24 mouse cellular contexts compared by ENCODE assay signal in the genomic region with DNA sequence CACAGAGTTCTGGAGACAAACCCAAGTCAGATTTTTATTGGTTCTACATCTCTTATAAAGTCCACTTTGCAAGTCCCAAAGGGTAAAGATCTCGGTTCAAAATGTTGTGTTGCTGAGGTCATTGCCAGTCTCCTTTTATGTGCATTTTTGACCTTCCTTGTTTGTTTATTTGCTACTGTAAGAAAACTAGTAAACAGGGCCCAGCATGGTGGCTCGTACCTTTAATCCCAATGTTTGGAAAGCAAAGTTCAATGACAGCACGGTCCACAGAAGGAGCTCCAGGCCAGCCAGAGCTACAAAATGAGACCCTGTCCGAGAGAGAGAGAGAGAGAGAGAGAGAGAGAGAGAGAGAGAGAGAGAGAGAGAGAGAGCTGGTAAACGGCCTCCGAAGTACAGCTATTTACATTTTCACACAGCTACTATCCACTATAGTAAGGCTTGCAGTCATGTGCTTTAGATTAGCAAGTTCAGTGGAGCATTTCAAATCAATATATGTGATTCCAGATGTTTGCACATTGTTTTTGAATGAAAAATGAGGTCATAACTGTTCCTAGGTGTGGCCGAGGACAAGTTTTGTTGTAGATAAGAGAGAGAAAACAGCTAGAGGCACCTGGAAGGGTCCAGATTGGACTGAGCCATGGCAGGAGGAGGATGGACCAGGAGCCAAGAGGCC. TPM values are rescaled to one million over a fixed set of nuclear protein-coding genes. Genes with fewer than 3 reads are reported as not detected.
A peak's percentile ranks its signal among the peaks of the same experiment; 100 is the strongest.
DNase-seq lines count a peak whose midpoint lies in the region; ATAC-seq lines count a peak whose summit lies in the region.
"Had no signal": no experiment of that assay in that cellular context is flagged by ENCODE, and none has a peak within 500 bp of the region (broad histone marks: within the 10 kb centered on the region; RNA-seq: fewer than 3 reads in every experiment).

No protein-coding gene starts in this region.

- DNase-seq in limb, embryonic 10.5 days (ENCODE audit: low spot score): no peak
- DNase-seq in ovary, postnatal 14 days (ENCODE audit: low spot score): no peak
- no peak for DNase-seq in adrenal gland, postnatal 25 days
- DNase-seq: adrenal gland, postnatal 14 days; cerebellum, adult 18-20 months; cerebellum, adult 9-11 months; cerebellum, postnatal 36 days; gastrocnemius, adult 2 months; gastrocnemius, postnatal 25 days had no signal

- peak overlapping the region; percentile 66 for H3K27ac ChIP-seq in limb, embryonic 12.5 days
- no peak overlapping the region for H3K27ac ChIP-seq in limb, embryonic 10.5 days
- peak overlapping the region; percentile 13; the same call in 1 of the 2 replicates for H3K27ac ChIP-seq in embryonic facial prominence, embryonic 13.5 days
- 0 out of 2 replicates have a peak overlapping the region, but pooled peaks have one; percentile 12 for H3K27ac ChIP-seq in limb, embryonic 13.5 days
- H3K27ac ChIP-seq: forebrain, embryonic 10.5 days; gastrocnemius, adult 2 months; hindbrain, embryonic 10.5 days; hindbrain, embryonic 14.5 days had no signal

- H3K27me3 ChIP-seq in limb, embryonic 12.5 days: no peaks in the 10 kb centered on the region
- H3K27me3 ChIP-seq in limb, embryonic 10.5 days (ENCODE audit: low read depth, poor library complexity, severe bottlenecking): no peaks in the 10 kb centered on the region
- H3K27me3 ChIP-seq in embryonic facial prominence, embryonic 13.5 days: no peaks in the 10 kb centered on the region
- no peaks in the 10 kb centered on the region for H3K27me3 ChIP-seq in limb, embryonic 13.5 days
- H3K27me3 ChIP-seq: CH12.LX; heart, embryonic 12.5 days; Patski had no signal

- H3K36me3 ChIP-seq in limb, embryonic 12.5 days: peaks cover 5% of the 10 kb centered on the region; the same call in 1 of the 2 replicates
- H3K36me3 ChIP-seq in limb, embryonic 10.5 days: no peaks in the 10 kb centered on the region
- H3K36me3 ChIP-seq in embryonic facial prominence, embryonic 13.5 days: 0 out of 2 replicates have a peak, but pooled peaks cover 4% of the 10 kb centered on the region
- 0 out of 2 replicates have a peak, but pooled peaks cover 3% of the 10 kb centered on the region for H3K36me3 ChIP-seq in limb, embryonic 13.5 days
- H3K36me3 ChIP-seq: forebrain, embryonic 10.5 days; heart, embryonic 12.5 days; hindbrain, embryonic 10.5 days had no signal

- WGBS in limb, embryonic 12.5 days: 48% methylated on average over 7 of the region's 7 CpGs
- 84% methylated on average over 7 of the region's 7 CpGs for WGBS in limb, embryonic 10.5 days
- 34% methylated on average over 7 of the region's 7 CpGs for WGBS in embryonic facial prominence, embryonic 13.5 days
- 44% methylated on average over 7 of the region's 7 CpGs for WGBS in limb, embryonic 13.5 days

- no peak overlapping the region for H3K4me3 ChIP-seq in limb, embryonic 12.5 days (replicated peaks)
- no peak overlapping the region for H3K4me3 ChIP-seq in limb, embryonic 10.5 days
- no peak overlapping the region for H3K4me3 ChIP-seq in embryonic facial prominence, embryonic 13.5 days
- no peak overlapping the region for H3K4me3 ChIP-seq in limb, embryonic 13.5 days
- H3K4me3 ChIP-seq: erythroblast, embryonic 14.5 days; forebrain, embryonic 10.5 days; gastrocnemius, adult 2 months; heart, embryonic 12.5 days; hindbrain, embryonic 10.5 days had no signal

- H3K4me1 ChIP-seq in limb, embryonic 12.5 days (replicated peaks): peaks cover 11% of the 10 kb centered on the region
- no peaks in the 10 kb centered on the region for H3K4me1 ChIP-seq in limb, embryonic 10.5 days
- peaks cover 17% of the 10 kb centered on the region for H3K4me1 ChIP-seq in embryonic facial prominence, embryonic 13.5 days
- H3K4me1 ChIP-seq in limb, embryonic 13.5 days: peaks cover 14% of the 10 kb centered on the region
- H3K4me1 ChIP-seq: heart, embryonic 12.5 days; hindbrain, embryonic 10.5 days had no signal

- no peak overlapping the region for H3K4me2 ChIP-seq in limb, embryonic 12.5 days
- H3K4me2 ChIP-seq in embryonic facial prominence, embryonic 13.5 days: 0 out of 2 replicates have a peak overlapping the region, but pooled peaks have one; percentile 1
- no peak overlapping the region for H3K4me2 ChIP-seq in limb, embryonic 13.5 days (replicated peaks)
- H3K4me2 ChIP-seq: heart, embryonic 12.5 days; hindbrain, embryonic 14.5 days had no signal

- no peak; the same call in 1 of the 2 replicates for ATAC-seq in limb, embryonic 12.5 days (ENCODE audit: insufficient number of reproducible peaks, insufficient read depth, low FRiP score, low TSS enrichment, low read depth)
- ATAC-seq in embryonic facial prominence, embryonic 13.5 days (ENCODE audit: insufficient number of reproducible peaks, insufficient read depth, low FRiP score, low TSS enrichment, low read depth): peak; percentile 26; the same call in 1 of the 2 replicates
- 0 out of 2 replicates have a peak, but pooled peaks have one; percentile 28 for ATAC-seq in limb, embryonic 13.5 days (ENCODE audit: low FRiP score, low read depth)
- ATAC-seq: activated CD4-positive, CD25-positive, alpha-beta regulatory T cell, adult 4 months; forebrain, embryonic 14.5 days; Patski had no signal

- H3K9me3 ChIP-seq in limb, embryonic 12.5 days: no peaks in the 10 kb centered on the region
- no peaks in the 10 kb centered on the region for H3K9me3 ChIP-seq in limb, embryonic 10.5 days (replicated peaks)
- no peaks in the 10 kb centered on the region for H3K9me3 ChIP-seq in embryonic facial prominence, embryonic 13.5 days
- no peaks in the 10 kb centered on the region for H3K9me3 ChIP-seq in limb, embryonic 13.5 days
- H3K9me3 ChIP-seq: forebrain, embryonic 10.5 days; heart, embryonic 12.5 days; hindbrain, embryonic 10.5 days had no signal

- H3K9ac ChIP-seq in limb, embryonic 12.5 days (replicated peaks): no peak overlapping the region
- H3K9ac ChIP-seq in embryonic facial prominence, embryonic 13.5 days: no peak overlapping the region
- H3K9ac ChIP-seq in limb, embryonic 13.5 days: no peak overlapping the region
- H3K9ac ChIP-seq: heart, embryonic 12.5 days; hindbrain, embryonic 14.5 days had no signal

RNA-seq across cellular contexts. Expression of gene Srsf12, which starts 15.3 kb away (rescaled TPM):
- polyA plus RNA-seq in limb, embryonic 12.5 days (2016; fragmentation: Nextera tagmentation; extraction: Ambion mirVana): 14.6 and 16.9 TPM in 2 replicates
- polyA plus RNA-seq in limb, embryonic 10.5 days (2016; fragmentation: Nextera tagmentation; extraction: Ambion mirVana): 6.0 and 8.8 TPM in 2 replicates
- 18.8 and 20.6 TPM in 2 replicates for polyA plus RNA-seq in embryonic facial prominence, embryonic 13.5 days (2015; fragmentation: Nextera tagmentation; extraction: Ambion mirVana)
- polyA plus RNA-seq in limb, embryonic 13.5 days (2015; fragmentation: Nextera tagmentation; extraction: Ambion mirVana): 19.6 and 19.8 TPM in 2 replicates
- total RNA-seq in adrenal gland, postnatal 25 days (2021): 0.94 TPM in 1 of 2 replicates, not detected in the other
- total RNA-seq: CH12.LX; gastrocnemius, adult 2 months; gastrocnemius, postnatal 25 days; granulocyte monocyte progenitor cell, adult 5-6 weeks; heart, adult 8-10 months; heart, postnatal 25 days had no signal
- polyA plus RNA-seq: erythroblast, embryonic 14.5 days had no signal

RNA-seq across cellular contexts. Expression of gene Pm20d2, which starts 34.6 kb away (rescaled TPM):
- polyA plus RNA-seq in limb, embryonic 12.5 days (2016; fragmentation: Nextera tagmentation; extraction: Ambion mirVana): 1.5 and 1.6 TPM in 2 replicates
- polyA plus RNA-seq in limb, embryonic 10.5 days (2016; fragmentation: Nextera tagmentation; extraction: Ambion mirVana): 0.68 and 1.5 TPM in 2 replicates
- 1.5 and 2.4 TPM in 2 replicates for polyA plus RNA-seq in embryonic facial prominence, embryonic 13.5 days (2015; fragmentation: Nextera tagmentation; extraction: Ambion mirVana)
- 0.88 and 1.5 TPM in 2 replicates for polyA plus RNA-seq in limb, embryonic 13.5 days (2015; fragmentation: Nextera tagmentation; extraction: Ambion mirVana)
- 43.9 and 82.7 TPM in 2 replicates for total RNA-seq in adrenal gland, postnatal 25 days (2021)
- polyA plus RNA-seq: activated CD4-positive, CD25-positive, alpha-beta regulatory T cell, adult 4 months; erythroblast, embryonic 14.5 days had no signal
